Mouse (Mus musculus) ovary, postnatal 14 days (tissue): Measurements from ENCODE around the gene Rnf167.

Experiments used
- DNase-seq: peaks from one replicate; pipeline ENCODE4 v3.0.0; 2022; ENCODE audit warnings: low spot score

Rnf167 gene

GRCm38 (mm10) chr11:70646691-70647650, at the start of gene Rnf167, which contains the start of gene Slc25a11:
Gene Rnf167 (plus strand): TSS chr11:70647235.
Gene Slc25a11 (minus strand): TSS chr11:70647479.
- DNase-seq = peak; percentile 86

- DNase-seq = no peak
Measured at GRCm38 (mm10) chr11:70597301-70597700, 49.7 kb upstream of the Rnf167 start.

- DNase-seq = no peak
Measured at GRCm38 (mm10) chr11:70598451-70598953, 48.5 kb upstream of the Rnf167 start.

GRCm38 (mm10) chr11:70605024-70605566, 41.9 kb upstream of the Rnf167 start:
- peak; percentile 74 for DNase-seq

- DNase-seq = no peak
Measured at GRCm38 (mm10) chr11:70606717-70607116, 40.3 kb upstream of the Rnf167 start.

GRCm38 (mm10) chr11:70607611-70608010, 39.4 kb upstream of the Rnf167 start:
- DNase-seq = no peak

- no peak for DNase-seq
Measured at GRCm38 (mm10) chr11:70608381-70609066, 38.5 kb upstream of the Rnf167 start.

- no peak for DNase-seq
Measured at GRCm38 (mm10) chr11:70610752-70611151, 36.3 kb upstream of the Rnf167 start.

GRCm38 (mm10) chr11:70612505-70612904, 34.5 kb upstream of the Rnf167 start:
- no peak for DNase-seq

GRCm38 (mm10) chr11:70615074-70615473, 32.0 kb upstream of the Rnf167 start:
- peak; percentile 42 for DNase-seq

GRCm38 (mm10) chr11:70615516-70616093, 31.4 kb upstream of the Rnf167 start, which contains the start of gene 4930544D05Rik:
Gene 4930544D05Rik (plus strand): TSS chr11:70615848.
- DNase-seq = no peak

- no peak for DNase-seq
Measured at GRCm38 (mm10) chr11:70619101-70619500, 27.9 kb upstream of the Rnf167 start, which contains the start of gene Chrne. Gene Chrne (minus strand): TSS chr11:70619216.

- DNase-seq = no peak
Measured at GRCm38 (mm10) chr11:70621972-70622814, 24.8 kb upstream of the Rnf167 start.

- no peak for DNase-seq
Measured at GRCm38 (mm10) chr11:70623053-70623742, 23.8 kb upstream of the Rnf167 start.

- DNase-seq = no peak
Measured at GRCm38 (mm10) chr11:70625473-70625872, 21.6 kb upstream of the Rnf167 start.

GRCm38 (mm10) chr11:70626877-70627276, 20.2 kb upstream of the Rnf167 start:
- no peak for DNase-seq

GRCm38 (mm10) chr11:70628431-70628830, 18.6 kb upstream of the Rnf167 start:
- DNase-seq = no peak

- DNase-seq = no peak
Measured at GRCm38 (mm10) chr11:70629557-70629956, 17.5 kb upstream of the Rnf167 start.

- DNase-seq = no peak
Measured at GRCm38 (mm10) chr11:70630129-70630528, 16.9 kb upstream of the Rnf167 start.

GRCm38 (mm10) chr11:70635601-70636000, 11.4 kb upstream of the Rnf167 start:
- no peak for DNase-seq
